Mouse (Mus musculus) spleen, adult 2 months (tissue): Measurements from ENCODE around the gene Hydin. TPM values are rescaled to one million over a fixed set of nuclear protein-coding genes. Genes with fewer than 3 reads are reported as not detected.

Experiments used
- DNase-seq, 2 experiments: peaks; one replicate each; pipeline versions ENCODE4 v3.0.0 to v3.0.0-alpha.2; 2012 to 2021; ENCODE audit warnings: low spot score in 2 of 2, low read depth in 1 of 2
- H3K27ac ChIP-seq: fragments of 200-500 bp; 2 replicates; pipeline ENCODE4 v1.5.1; 2012; ENCODE audit warnings: low read length, inconsistent platforms; ENCODE audit not compliant: insufficient read depth
- H3K27me3 ChIP-seq: fragments of 200-500 bp; 2 replicates; pipeline ENCODE4 v1.6.1; 2012; ENCODE audit warnings: mild to moderate bottlenecking, moderate library complexity, low read length, inconsistent platforms; ENCODE audit not compliant: control insufficient read depth, insufficient read depth
- H3K36me3 ChIP-seq: fragments of 200-500 bp; 2 replicates; pipeline ENCODE4 v1.6.1; 2012; ENCODE audit warnings: mild to moderate bottlenecking, low read length, inconsistent platforms; ENCODE audit not compliant: control insufficient read depth, insufficient read depth
- H3K4me1 ChIP-seq: fragments of 200-500 bp; 2 replicates; pipeline ENCODE4 v1.6.1; 2011; ENCODE audit warnings: inconsistent platforms; ENCODE audit not compliant: control insufficient read depth, insufficient read depth, insufficient read length
- H3K4me3 ChIP-seq: fragments of 200-500 bp; 2 replicates; pipeline ENCODE4 v1.5.1; 2011; ENCODE audit warnings: mild to moderate bottlenecking, inconsistent platforms; ENCODE audit not compliant: insufficient read depth, insufficient read length; ENCODE audit errors: extremely low read depth
- CTCF ChIP-seq: fragments of 200-500 bp; IDR thresholded peaks from 2 replicates; pipeline ENCODE4 v1.5.1; 2011; ENCODE audit warnings: mild to moderate bottlenecking, inconsistent platforms; ENCODE audit not compliant: insufficient read depth, insufficient read length, insufficient replicate concordance; ENCODE audit errors: extremely low read depth
- POLR2A ChIP-seq: fragments of 200-500 bp; IDR thresholded peaks from 2 replicates; pipeline ENCODE4 v1.6.1; 2011; ENCODE audit warnings: low read depth, low read length, inconsistent platforms
- WGBS: fragments of 180-500 bp; shearing (Covaris S2); methylation state at CpG from one replicate; pipeline ENCODE4 v1.1.7; 2018; 5-methylcytosine and 5-hydroxymethylcytosine counted together
- polyA plus RNA-seq: library from polyadenylated mRNA; depleted of rRNA; stranded (reverse); fragments of >200 nt; gene quantifications from 2 replicates; pipeline ENCODE4 v1.2.3, GENCODE M21; 2012

The Hydin gene
- polyA plus RNA-seq, 1 experiment, result 0.01 TPM

- no peak for TF ChIP-seq CTCF
- TF ChIP-seq POLR2A, result no peak
Observed at GRCm38 (mm10) chr8:110420221-110420620, 153.4 kb downstream of the Hydin start.

GRCm38 (mm10) chr8:110424146-110424545 is 157.4 kb downstream of the Hydin start:
- no peak for DNase-seq
- WGBS, result 92% methylated on average over 8 of the region's 8 CpGs
- Histone ChIP-seq H3K4me1 (no peaks in the 10 kb centered on the region), H3K27me3 (no peaks in the 10 kb centered on the region; the same call in 1 of the 2 replicates), H3K4me3 (no peak overlapping the region), H3K27ac (no peak overlapping the region), H3K36me3 (no peaks in the 10 kb centered on the region)
- TF ChIP-seq CTCF (no peak), POLR2A (no peak)

More at GRCm38 (mm10) chr8:110420221-110420620, 153.4 kb downstream of the Hydin start:
- Histone ChIP-seq H3K4me3 (no peak overlapping the region), H3K36me3 (no peaks in the 10 kb centered on the region), H3K4me1 (no peaks in the 10 kb centered on the region), H3K27me3 (no peaks in the 10 kb centered on the region), H3K27ac (no peak overlapping the region)
- WGBS, result 79% methylated on average over 3 of the region's 3 CpGs
- DNase-seq, result no peak

- 87% methylated on average over 3 of the region's 3 CpGs for WGBS
Observed at GRCm38 (mm10) chr8:110431340-110431739, 164.6 kb downstream of the Hydin start.

GRCm38 (mm10) chr8:110440528-110440927 is 173.8 kb downstream of the Hydin start:
- no peaks in the 10 kb centered on the region for H3K27me3 ChIP-seq
- H3K27ac ChIP-seq, result no peak overlapping the region
- no peak overlapping the region for H3K4me3 ChIP-seq
- H3K36me3 ChIP-seq, result no peaks in the 10 kb centered on the region
- no peak for DNase-seq
- no peak for TF ChIP-seq CTCF
- no peak for TF ChIP-seq POLR2A
- no peaks in the 10 kb centered on the region for H3K4me1 ChIP-seq
- WGBS, result 83% methylated on average over 4 of the region's 4 CpGs

More at GRCm38 (mm10) chr8:110431340-110431739, 164.6 kb downstream of the Hydin start:
- H3K4me1 ChIP-seq, result no peaks in the 10 kb centered on the region
- H3K27me3 ChIP-seq, result no peaks in the 10 kb centered on the region; the same call in 1 of the 2 replicates
- H3K27ac ChIP-seq, result no peak overlapping the region
- no peak for DNase-seq
- H3K36me3 ChIP-seq, result no peaks in the 10 kb centered on the region
- H3K4me3 ChIP-seq, result no peak overlapping the region
- TF ChIP-seq CTCF (no peak), POLR2A (no peak)

- no peak for DNase-seq
- H3K27me3 ChIP-seq, result no peaks in the 10 kb centered on the region
- no peak overlapping the region for H3K27ac ChIP-seq
- no peaks in the 10 kb centered on the region for H3K4me1 ChIP-seq
- 66% methylated on average over 2 of the region's 2 CpGs for WGBS
- no peak overlapping the region for H3K4me3 ChIP-seq
- no peaks in the 10 kb centered on the region for H3K36me3 ChIP-seq
- no peak for TF ChIP-seq CTCF
- no peak for TF ChIP-seq POLR2A
Observed at GRCm38 (mm10) chr8:110444276-110444675, 177.5 kb downstream of the Hydin start.

GRCm38 (mm10) chr8:110450463-110450862 is 183.7 kb downstream of the Hydin start:
- H3K27ac ChIP-seq, result no peak overlapping the region
- TF ChIP-seq CTCF (no peak), POLR2A (no peak)
- 88% methylated on average over 6 of the region's 6 CpGs for whole genome bisulfite sequencing

GRCm38 (mm10) chr8:110454466-110454865 is 187.7 kb downstream of the Hydin start:
- no peaks in the 10 kb centered on the region for H3K4me1 ChIP-seq
- H3K4me3 ChIP-seq, result no peak overlapping the region
- H3K27ac ChIP-seq, result no peak overlapping the region
- H3K36me3 ChIP-seq, result no peaks in the 10 kb centered on the region
- DNase-seq, result no peak
- no peak for TF ChIP-seq CTCF
- TF ChIP-seq POLR2A, result no peak
- H3K27me3 ChIP-seq, result no peaks in the 10 kb centered on the region
- WGBS, result 90% methylated on average over 4 of the region's 4 CpGs

More at GRCm38 (mm10) chr8:110450463-110450862, 183.7 kb downstream of the Hydin start:
- Histone ChIP-seq H3K4me1 (no peaks in the 10 kb centered on the region), H3K27me3 (no peaks in the 10 kb centered on the region), H3K36me3 (no peaks in the 10 kb centered on the region), H3K4me3 (no peak overlapping the region)
- no peak for DNase-seq

GRCm38 (mm10) chr8:110457424-110457823 is 190.6 kb downstream of the Hydin start:
- 68% methylated on average over 4 of the region's 4 CpGs for WGBS
- H3K27ac ChIP-seq, result no peak overlapping the region
- no peaks in the 10 kb centered on the region for H3K36me3 ChIP-seq
- DNase-seq, result no peak
- TF ChIP-seq POLR2A (no peak), CTCF (no peak)
- H3K4me3 ChIP-seq, result no peak overlapping the region
- H3K4me1 ChIP-seq, result no peaks in the 10 kb centered on the region
- no peaks in the 10 kb centered on the region for H3K27me3 ChIP-seq
